Mouse (Mus musculus) myocyte (in vitro differentiated cells): ENCODE results near the gene Agpat4. TPM values are rescaled to one million over a fixed set of nuclear protein-coding genes. Genes with fewer than 3 reads are reported as not detected.

Experiments used
- H3K27me3 ChIP-seq: one replicate; pipeline ENCODE4 v1.6.1; 2011; ENCODE audit not compliant: control insufficient read depth, insufficient read depth, insufficient read length
- H3K36me3 ChIP-seq: one replicate; pipeline ENCODE4 v1.6.1; 2011; ENCODE audit not compliant: control insufficient read depth, insufficient read depth
- H3K4me2 ChIP-seq: one replicate; pipeline ENCODE4 v1.6.1; 2011; ENCODE audit warnings: low read depth, control low read depth
- H3K4me3 ChIP-seq: one replicate; pipeline ENCODE4 v1.5.1; 2011; ENCODE audit warnings: mild to moderate bottlenecking, control low read depth, moderate library complexity
- H3K79me2 ChIP-seq: one replicate; pipeline ENCODE4 v1.6.1; 2011; ENCODE audit not compliant: control insufficient read depth, insufficient read depth
- H3ac ChIP-seq: one replicate; pipeline ENCODE4 v1.6.1; 2011; ENCODE audit not compliant: control insufficient read depth, insufficient read length
- CEBPB ChIP-seq: IDR thresholded peaks from 2 replicates; pipeline ENCODE4 v1.6.1; 2011; ENCODE audit warnings: mild to moderate bottlenecking, moderate library complexity; ENCODE audit not compliant: poor library complexity, insufficient read depth, severe bottlenecking
- E2F4 ChIP-seq: IDR thresholded peaks from one replicate; pipeline ENCODE4 v1.6.1; 2011; ENCODE audit warnings: mild to moderate bottlenecking, control low read depth, moderate library complexity; ENCODE audit not compliant: insufficient read depth
- MAX ChIP-seq: IDR thresholded peaks from one replicate; pipeline ENCODE4 v1.6.1; 2011; ENCODE audit warnings: low read depth, mild to moderate bottlenecking, control low read depth
- MYOD1 ChIP-seq, 3 experiments: IDR thresholded peaks; one replicate each; pipeline ENCODE4 v1.6.1; 2011; ENCODE audit warnings: control low read depth in 2 of 3, low read depth in 2 of 3, mild to moderate bottlenecking in 2 of 3, moderate library complexity in 1 of 3; ENCODE audit not compliant: insufficient read length in 2 of 3, control insufficient read depth in 1 of 3
- MYOG ChIP-seq, 3 experiments: IDR thresholded peaks; one replicate each; pipeline ENCODE4 v1.6.1; 2011; ENCODE audit warnings: control low read depth in 2 of 3, low read depth in 2 of 3, mild to moderate bottlenecking in 2 of 3; ENCODE audit not compliant: insufficient read length in 2 of 3, control insufficient read depth in 1 of 3, insufficient read depth in 1 of 3
- POLR2A ChIP-seq: IDR thresholded peaks from one replicate; pipeline ENCODE4 v1.6.1; 2011; ENCODE audit warnings: low read depth, mild to moderate bottlenecking, control low read depth, moderate library complexity; ENCODE audit not compliant: insufficient read length
- POLR2AphosphoS2 ChIP-seq: IDR thresholded peaks from one replicate; pipeline ENCODE4 v1.6.1; 2011; ENCODE audit warnings: low read depth, control low read depth; ENCODE audit not compliant: insufficient read length
- REST ChIP-seq: IDR thresholded peaks from one replicate; pipeline ENCODE4 v1.6.1; 2011; ENCODE audit warnings: mild to moderate bottlenecking, control low read depth, moderate library complexity; ENCODE audit not compliant: insufficient read depth, insufficient read length
- SRF ChIP-seq: IDR thresholded peaks from one replicate; pipeline ENCODE4 v1.6.1; 2011; ENCODE audit warnings: low read depth; ENCODE audit not compliant: control insufficient read depth, insufficient read length
- TCF12 ChIP-seq: IDR thresholded peaks from one replicate; pipeline ENCODE4 v1.6.1; 2011; ENCODE audit warnings: mild to moderate bottlenecking, control low read depth; ENCODE audit not compliant: poor library complexity, insufficient read depth, severe bottlenecking
- TCF3 ChIP-seq: IDR thresholded peaks from one replicate; pipeline ENCODE4 v1.6.1; 2011; ENCODE audit warnings: low read depth, control low read depth; ENCODE audit not compliant: insufficient read length
- USF1 ChIP-seq: IDR thresholded peaks from one replicate; pipeline ENCODE4 v1.6.1; 2011; ENCODE audit warnings: low read depth, mild to moderate bottlenecking, control low read depth, moderate library complexity
- polyA plus RNA-seq: library from polyadenylated mRNA; unstranded; fragments of >200 nt; fragmentation: generic; extraction: Trizol; gene quantifications from one replicate; pipeline ENCODE4 v1.2.1, GENCODE M21; 2012; ENCODE audit warnings: missing spikeins

Gene Agpat4
- polyA plus RNA-seq, 1 experiment: 35.8 TPM

GRCm38 (mm10) chr17:12103781-12104180 is 14.7 kb upstream of the Agpat4 start:
- Histone ChIP-seq H3K4me3 (no peak overlapping the region), H3K36me3 (no peaks in the 10 kb centered on the region), H3K4me2 (no peak overlapping the region), H3K79me2 (no peaks in the 10 kb centered on the region), H3K27me3 (no peaks in the 10 kb centered on the region), H3ac (no peak overlapping the region)
- no peak for TF ChIP-seq USF1

GRCm38 (mm10) chr17:12104245-12104644 is 14.3 kb upstream of the Agpat4 start:
- H3K27me3 ChIP-seq: no peaks in the 10 kb centered on the region
- TF ChIP-seq REST: no peak
- no peak for TF ChIP-seq TCF3
- TF ChIP-seq TCF12: no peak
- TF ChIP-seq USF1: no peak
- TF ChIP-seq MYOG (IDR thresholded peaks at IDR 0.05; ENCODE audit: control insufficient read depth in 1 of 3, insufficient read depth in 1 of 3, insufficient read length in 2 of 3, low read depth in 2 of 3): no peak
- no peak for TF ChIP-seq CEBPB
- TF ChIP-seq SRF: no peak
- no peak for TF ChIP-seq POLR2AphosphoS2
- no peak for TF ChIP-seq E2F4
- TF ChIP-seq MAX: no peak
- TF ChIP-seq POLR2A: no peak
- no peak for TF ChIP-seq MYOD1 (IDR thresholded peaks at IDR 0.05; ENCODE audit: control insufficient read depth in 1 of 3, insufficient read length in 2 of 3, low read depth in 2 of 3)

GRCm38 (mm10) chr17:12104690-12105089 is 13.8 kb upstream of the Agpat4 start:
- Histone ChIP-seq H3K27me3 (no peaks in the 10 kb centered on the region), H3ac (no peak overlapping the region), H3K4me3 (no peak overlapping the region), H3K79me2 (no peaks in the 10 kb centered on the region), H3K36me3 (no peaks in the 10 kb centered on the region), H3K4me2 (no peak overlapping the region)
- TF ChIP-seq CEBPB (no peak), TCF3 (no peak), MYOD1 (IDR thresholded peaks at IDR 0.05; ENCODE audit: control insufficient read depth in 1 of 3, insufficient read length in 2 of 3, low read depth in 2 of 3) (no peak), MAX (no peak)

More at GRCm38 (mm10) chr17:12104245-12104644, 14.3 kb upstream of the Agpat4 start:
- Histone ChIP-seq H3ac (no peak overlapping the region), H3K36me3 (no peaks in the 10 kb centered on the region), H3K4me2 (no peak overlapping the region), H3K79me2 (no peaks in the 10 kb centered on the region), H3K4me3 (no peak overlapping the region)

GRCm38 (mm10) chr17:12106255-12106654 is 12.2 kb upstream of the Agpat4 start:
- H3K27me3 ChIP-seq: no peaks in the 10 kb centered on the region
- no peak overlapping the region for H3K4me3 ChIP-seq
- TF ChIP-seq MYOD1 (IDR thresholded peaks at IDR 0.05; ENCODE audit: control insufficient read depth in 1 of 3, insufficient read length in 2 of 3, low read depth in 2 of 3) (peak in 1 of 3 experiments; percentile 15), TCF3 (no peak), MYOG (IDR thresholded peaks at IDR 0.05; ENCODE audit: control insufficient read depth in 1 of 3, insufficient read depth in 1 of 3, insufficient read length in 2 of 3, low read depth in 2 of 3) (peak in 1 of 3 experiments; percentile 14)
- no peaks in the 10 kb centered on the region for H3K79me2 ChIP-seq
- H3ac ChIP-seq: no peak overlapping the region
- H3K4me2 ChIP-seq: no peak overlapping the region
- H3K36me3 ChIP-seq: no peaks in the 10 kb centered on the region

- TF ChIP-seq CEBPB: no peak
- TF ChIP-seq REST: no peak
- no peak for TF ChIP-seq TCF12
- TF ChIP-seq POLR2A: no peak
- TF ChIP-seq MYOG (IDR thresholded peaks at IDR 0.05; ENCODE audit: control insufficient read depth in 1 of 3, insufficient read depth in 1 of 3, insufficient read length in 2 of 3, low read depth in 2 of 3): no peak
- TF ChIP-seq MAX: no peak
- no peak for TF ChIP-seq E2F4
- no peak for TF ChIP-seq USF1
- no peak for TF ChIP-seq POLR2AphosphoS2
- Histone ChIP-seq H3ac (no peak overlapping the region), H3K36me3 (no peaks in the 10 kb centered on the region), H3K4me3 (no peak overlapping the region), H3K4me2 (no peak overlapping the region), H3K79me2 (no peaks in the 10 kb centered on the region), H3K27me3 (no peaks in the 10 kb centered on the region)
Observed at GRCm38 (mm10) chr17:12113626-12114025, 4.9 kb upstream of the Agpat4 start.

GRCm38 (mm10) chr17:12115086-12115485 is 3.4 kb upstream of the Agpat4 start:
- TF ChIP-seq POLR2AphosphoS2: no peak
- TF ChIP-seq E2F4: no peak
- Histone ChIP-seq H3K36me3 (no peaks in the 10 kb centered on the region), H3K4me3 (no peak overlapping the region), H3K27me3 (no peaks in the 10 kb centered on the region), H3K79me2 (peaks cover 7% of the 10 kb centered on the region), H3ac (no peak overlapping the region), H3K4me2 (no peak overlapping the region)
